Mouse (Mus musculus) G1E (cell line): ENCODE measurements around the gene Amt.

Experiments
- CTCF ChIP-seq: IDR thresholded peaks from 2 replicates; pipeline ENCODE4 v1.5.1; 2012; ENCODE audit warnings: low read depth, low read length, inconsistent platforms, mixed read lengths
- GATA1 ChIP-seq: IDR thresholded peaks from 2 replicates; pipeline ENCODE4 v1.6.1; 2012; ENCODE audit warnings: borderline replicate concordance, low read length, inconsistent platforms, mixed read lengths
- POLR2AphosphoS5 ChIP-seq: IDR thresholded peaks from 2 replicates; pipeline ENCODE4 v1.6.1; 2012; ENCODE audit warnings: low read depth, low read length, inconsistent platforms; ENCODE audit not compliant: insufficient replicate concordance
- TAL1 ChIP-seq: conservative IDR thresholded peaks from 2 replicates; pipeline ENCODE4 v1.6.1; 2012; ENCODE audit warnings: low read depth, low read length, inconsistent platforms, mixed read lengths

- TF ChIP-seq CTCF (no peak), TAL1 (no peak), GATA1 (no peak), POLR2AphosphoS5 (no peak)
Observed at GRCm38 (mm10) chr9:108271941-108272340, 24.7 kb upstream of the Amt start.
